Mouse (Mus musculus): ENCODE data around the gene Zfp180. TPM values are rescaled to one million over a fixed set of nuclear protein-coding genes. Genes with fewer than 3 reads are reported as not detected.
"Not testable (repeated sequence)": the region's sequence is repeated elsewhere in the genome, so short reads cannot be mapped to it uniquely, and the experiment has no call there.

The Zfp180 gene
- 10 to 100 TPM; 48.8 to 63.0 (median 52.7) TPM for total RNA-seq (2022)

DNA sequence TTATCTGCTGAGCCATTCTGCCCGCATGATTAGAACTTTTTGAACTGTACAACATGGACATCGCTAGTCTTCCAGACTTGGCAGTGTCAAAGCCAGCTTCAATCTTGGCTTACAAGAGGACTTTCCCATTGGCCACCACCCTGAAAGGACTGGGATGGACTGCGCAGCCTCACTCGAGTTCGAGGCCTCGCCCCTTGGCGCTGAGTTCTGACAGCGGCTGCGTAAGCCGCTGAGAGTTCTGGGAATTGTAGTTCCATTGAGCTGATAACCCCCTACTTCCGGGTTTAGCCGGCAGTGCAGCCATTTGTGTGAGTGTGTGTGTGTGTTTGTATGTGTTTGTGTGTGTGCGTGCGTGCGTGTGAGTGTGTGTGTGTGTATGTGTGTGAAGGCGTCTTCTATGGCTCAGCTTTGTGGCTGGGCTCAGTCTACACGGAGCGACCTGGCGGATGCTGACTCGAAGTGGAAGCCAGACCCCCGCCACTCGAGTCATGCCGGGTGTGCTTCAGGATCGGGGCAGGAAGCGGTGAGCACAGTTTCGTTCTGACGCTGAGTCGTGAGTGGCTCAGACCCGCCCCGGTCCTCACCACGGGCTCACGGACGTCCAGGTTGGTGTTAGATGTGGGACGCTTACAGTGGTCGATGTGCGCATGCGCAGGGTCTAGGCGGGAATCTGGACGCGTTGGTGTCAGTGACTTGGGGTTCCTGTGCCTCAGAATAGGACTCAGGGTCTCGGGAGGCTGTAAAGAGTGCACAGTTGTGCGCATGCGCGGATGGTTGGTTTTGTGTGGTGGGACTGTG, at the start of gene Zfp180:
Zfp180 (plus strand) TSS at position 291 of the 798 bp plus-strand sequence.
- peak; percentile 86 to 96 for DNase-seq (ENCODE audit: low spot score in 2 of 2)

DNA sequence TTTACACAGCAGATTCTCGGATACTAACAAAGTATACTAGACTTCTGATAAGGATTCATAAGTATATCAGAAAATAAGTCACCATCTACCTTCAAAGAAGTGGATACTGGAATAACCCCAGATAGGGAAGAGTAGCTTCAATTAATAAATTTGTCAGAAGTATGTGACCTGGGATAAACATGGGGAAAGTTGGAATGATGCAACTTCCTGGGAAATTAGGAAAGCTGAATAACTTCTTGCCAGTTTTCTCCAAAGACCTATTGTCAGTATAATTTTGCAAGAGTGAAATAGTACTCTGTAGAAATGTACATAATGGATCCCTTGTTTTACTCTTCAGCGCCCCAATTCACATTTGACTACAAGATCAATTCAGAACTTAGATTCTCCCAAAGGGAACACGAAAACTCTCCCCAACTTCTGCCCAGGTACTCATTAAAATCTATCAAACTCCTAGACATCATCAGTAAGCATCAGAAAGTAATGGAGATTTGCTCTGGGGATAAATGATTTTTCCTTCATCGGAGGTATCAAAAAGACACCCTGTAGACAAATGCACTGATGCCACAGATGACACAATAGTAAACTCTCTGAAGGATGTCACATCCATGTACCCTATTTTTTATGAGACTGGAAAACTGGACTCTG, 28.9 kb upstream of the Zfp180 start, which contains the start of gene Vmn1r183:
Vmn1r183 (plus strand) TSS at position 595 of the 645 bp plus-strand sequence.
- no peak for DNase-seq (ENCODE audit: low spot score in 2 of 2)

- not testable (repeated sequence) for DNase-seq (ENCODE audit: low spot score in 2 of 2)
Measured at GRCm38 (mm10) chr7:24074424-24074823, 7.3 kb upstream of the Zfp180 start.

DNA sequence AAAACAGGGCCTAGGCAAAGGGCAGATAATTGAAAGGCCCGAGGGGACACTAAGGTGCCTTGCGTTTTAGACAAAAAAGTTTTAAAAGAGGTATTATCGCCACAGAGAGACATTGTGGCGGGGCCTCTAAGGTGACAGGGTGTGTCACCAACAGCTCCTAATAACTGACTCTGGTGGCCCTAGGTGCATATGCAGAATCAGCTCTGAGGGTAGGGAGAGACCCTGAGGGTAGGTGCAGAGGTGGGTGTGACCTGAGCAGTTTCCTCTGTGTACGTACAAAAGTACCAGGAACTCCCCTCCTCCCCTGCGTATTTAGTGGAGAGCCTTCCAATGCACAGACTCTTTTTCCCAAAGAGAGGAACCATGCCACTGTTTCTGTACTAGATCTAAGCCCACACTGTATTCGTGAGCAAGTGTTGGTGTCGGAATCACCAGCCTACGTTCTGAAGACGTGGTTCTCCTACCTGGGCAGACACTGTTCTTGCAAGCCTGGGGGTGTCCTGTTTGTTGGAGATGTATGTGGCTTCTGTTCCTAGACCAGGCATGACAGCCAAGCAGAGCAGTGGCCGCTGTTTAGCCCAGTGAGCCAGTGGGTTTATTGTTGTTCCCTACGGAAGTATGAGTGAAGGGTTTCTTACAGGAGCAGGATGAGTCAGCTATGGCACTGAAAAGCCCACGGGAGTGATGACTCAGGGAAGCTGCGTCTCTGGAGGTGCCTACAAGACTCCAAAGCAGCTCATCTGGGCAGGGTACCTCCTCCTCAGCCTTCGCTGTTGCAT, 922 bp downstream of the Zfp180 start:
- peak; percentile 64 to 79 for DNase-seq (ENCODE audit: low spot score in 2 of 2)

- DNase-seq (ENCODE audit: low spot score in 2 of 2): no peak
Measured at GRCm38 (mm10) chr7:24086871-24087270, 5.1 kb downstream of the Zfp180 start.

DNA sequence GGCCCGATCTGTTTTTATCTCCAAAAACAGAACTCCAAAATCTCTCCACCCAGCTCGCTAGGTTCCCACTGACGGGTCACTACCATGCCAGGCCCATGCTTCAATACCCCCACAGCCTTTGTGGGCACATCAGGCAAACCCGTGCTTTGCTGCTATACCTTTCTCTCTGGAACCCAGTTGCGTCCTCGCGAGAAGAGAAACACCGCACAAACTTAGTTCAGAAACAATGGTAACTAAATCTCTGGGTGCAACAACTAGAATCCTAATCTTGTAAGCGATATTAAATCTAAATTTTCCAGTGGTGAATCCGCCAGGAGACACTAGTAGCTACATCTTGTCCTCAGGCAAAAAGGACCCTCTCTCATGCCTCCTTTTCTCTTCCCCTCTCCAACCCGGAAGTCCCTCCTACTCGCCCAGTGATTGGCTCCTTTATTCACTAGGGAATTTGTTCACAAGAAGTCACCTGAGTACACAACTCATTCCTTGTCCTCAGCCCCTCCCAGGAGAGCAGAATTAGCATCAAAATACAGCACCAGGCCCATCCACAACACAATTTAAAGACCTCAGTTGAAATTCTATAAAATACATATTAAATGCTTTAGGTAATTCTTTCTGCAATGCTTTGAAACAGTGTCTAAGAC, 5.9 kb downstream of the Zfp180 start:
- no peak for DNase-seq (ENCODE audit: low spot score in 2 of 2)

GRCm38 (mm10) chr7:24104403-24104802, 22.7 kb downstream of the Zfp180 start:
- no peak for DNase-seq (ENCODE audit: low spot score in 2 of 2)

DNA sequence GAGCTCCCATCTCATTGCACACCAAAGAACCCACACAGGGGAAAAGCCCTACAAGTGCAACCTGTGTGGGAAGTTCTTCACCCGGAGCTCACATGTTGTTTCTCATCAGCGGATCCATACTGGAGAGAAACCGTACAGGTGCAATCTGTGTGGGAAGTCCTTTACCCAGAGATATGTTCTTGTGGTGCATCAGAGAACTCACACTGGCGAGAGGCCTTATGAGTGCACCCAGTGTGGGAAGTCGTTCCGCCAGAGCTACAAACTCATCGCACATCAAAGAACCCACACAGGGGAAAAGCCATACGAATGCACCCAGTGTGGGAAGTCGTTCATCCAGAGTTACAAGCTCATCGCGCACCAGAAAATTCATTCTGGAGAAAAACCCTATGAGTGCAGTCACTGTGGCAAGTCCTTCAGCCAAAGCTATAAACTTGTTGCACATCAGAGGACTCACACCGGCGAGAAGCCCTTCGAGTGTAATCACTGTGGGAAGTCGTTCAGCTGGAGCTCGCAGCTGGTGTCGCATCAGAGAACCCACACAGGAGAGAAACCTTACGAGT, 23.5 kb downstream of the Zfp180 start:
- no peak for DNase-seq (ENCODE audit: low spot score in 2 of 2)

DNA sequence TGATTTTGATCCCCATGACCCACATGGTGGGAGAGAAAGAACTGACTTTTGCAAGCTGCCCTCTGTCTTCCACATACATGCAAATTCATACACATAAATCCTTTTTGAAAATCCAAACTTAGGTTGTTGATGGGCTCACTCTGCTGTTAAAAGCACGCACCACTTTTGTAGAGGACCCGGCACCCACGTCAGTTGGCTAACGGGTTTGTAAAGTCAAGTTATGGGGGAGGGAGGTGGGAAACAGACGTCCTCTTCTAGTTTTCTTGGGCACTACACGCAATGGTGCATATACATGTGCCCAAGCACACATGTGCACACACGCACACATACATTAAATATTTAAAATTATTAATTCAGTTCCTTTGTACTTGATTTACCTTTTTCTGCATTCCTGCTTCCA, 29.1 kb downstream of the Zfp180 start:
- no peak for DNase-seq (ENCODE audit: low spot score in 2 of 2)

- DNase-seq (ENCODE audit: low spot score in 2 of 2): peak in 1 of 2 experiments; percentile 28
Measured at GRCm38 (mm10) chr7:24111772-24112155, 30.0 kb downstream of the Zfp180 start.

DNA sequence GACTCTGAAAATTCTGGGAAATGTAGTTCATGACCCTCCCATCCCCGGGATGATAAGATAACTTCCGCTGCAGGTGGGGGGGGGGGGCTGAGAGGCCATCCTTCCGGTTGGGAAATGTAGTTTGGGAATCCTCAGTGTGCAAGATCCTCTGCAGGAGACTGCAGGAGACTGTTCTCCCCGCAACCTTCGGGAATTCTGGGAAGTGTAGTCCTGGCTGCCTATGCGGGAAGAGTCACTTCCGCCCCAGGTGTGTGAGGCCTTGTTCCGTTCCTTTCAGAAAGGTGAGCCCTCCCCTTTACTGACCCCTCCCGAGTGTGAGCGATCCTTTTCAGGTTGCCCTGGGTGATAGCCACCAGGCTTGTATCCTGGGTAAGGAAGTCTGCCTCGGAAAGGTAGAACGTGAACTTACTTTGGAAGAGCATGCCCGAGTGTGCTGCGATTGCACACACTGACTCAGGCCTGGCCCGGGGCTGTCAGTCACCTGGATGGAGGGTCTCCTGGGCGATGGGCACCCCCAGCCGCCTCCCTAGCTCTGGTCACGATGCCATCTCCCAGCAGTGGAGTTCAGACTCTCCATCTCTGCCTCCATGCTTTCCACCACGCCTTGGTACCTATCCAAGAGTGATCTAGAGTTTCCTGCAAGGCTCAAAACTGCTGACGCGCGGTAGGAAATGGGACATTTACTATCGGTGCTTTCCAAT, 30.6 kb downstream of the Zfp180 start, which contains the start of gene Zfp112:
Zfp112 (plus strand) TSS at position 159 of the 701 bp plus-strand sequence.
- peak; percentile 64 to 86 for DNase-seq (ENCODE audit: low spot score in 2 of 2)

DNA sequence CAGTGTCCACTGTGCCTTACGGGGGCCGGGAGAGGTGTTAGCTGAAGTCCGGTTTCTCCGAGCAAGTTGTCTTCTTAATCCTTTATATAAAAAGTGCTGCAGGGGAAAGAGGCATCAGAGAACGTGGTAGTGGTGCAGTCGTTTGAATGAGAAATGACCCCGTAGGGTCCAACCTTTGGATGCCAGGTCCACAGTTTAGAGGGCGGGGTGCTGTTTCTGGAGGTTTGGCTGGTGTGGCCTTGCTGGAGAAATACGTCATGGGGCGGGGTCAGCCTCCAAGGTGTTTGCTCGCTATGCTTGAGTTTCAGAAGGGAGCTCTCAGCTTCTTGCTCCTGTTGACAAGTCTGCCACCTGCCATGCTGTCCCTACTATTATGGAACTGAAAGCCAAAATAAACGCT, 31.3 kb downstream of the Zfp180 start:
- DNase-seq (ENCODE audit: low spot score in 2 of 2): no peak

DNA sequence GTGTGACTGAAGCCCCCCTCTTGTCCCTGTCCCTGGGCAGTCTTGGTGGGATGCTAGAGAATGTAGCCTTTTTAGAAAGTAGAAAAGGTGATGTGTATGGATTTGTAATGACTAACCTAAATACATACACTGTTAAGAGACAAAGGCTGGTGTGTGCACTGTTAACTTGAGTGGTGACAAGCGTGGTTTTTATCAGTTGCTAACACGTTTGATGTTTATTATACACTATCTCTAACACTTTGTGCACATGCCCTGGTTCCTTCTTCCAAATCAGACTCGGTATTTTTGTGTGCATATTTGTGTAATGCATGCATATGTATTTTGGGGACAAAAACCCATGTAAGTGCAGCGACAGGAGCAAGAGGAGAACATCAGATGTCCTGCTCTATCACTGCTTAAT, 34.9 kb downstream of the Zfp180 start:
- DNase-seq (ENCODE audit: low spot score in 2 of 2): no peak

GRCm38 (mm10) chr7:24133425-24133995, 51.8 kb downstream of the Zfp180 start:
- no peak for DNase-seq (ENCODE audit: low spot score in 2 of 2)

DNA sequence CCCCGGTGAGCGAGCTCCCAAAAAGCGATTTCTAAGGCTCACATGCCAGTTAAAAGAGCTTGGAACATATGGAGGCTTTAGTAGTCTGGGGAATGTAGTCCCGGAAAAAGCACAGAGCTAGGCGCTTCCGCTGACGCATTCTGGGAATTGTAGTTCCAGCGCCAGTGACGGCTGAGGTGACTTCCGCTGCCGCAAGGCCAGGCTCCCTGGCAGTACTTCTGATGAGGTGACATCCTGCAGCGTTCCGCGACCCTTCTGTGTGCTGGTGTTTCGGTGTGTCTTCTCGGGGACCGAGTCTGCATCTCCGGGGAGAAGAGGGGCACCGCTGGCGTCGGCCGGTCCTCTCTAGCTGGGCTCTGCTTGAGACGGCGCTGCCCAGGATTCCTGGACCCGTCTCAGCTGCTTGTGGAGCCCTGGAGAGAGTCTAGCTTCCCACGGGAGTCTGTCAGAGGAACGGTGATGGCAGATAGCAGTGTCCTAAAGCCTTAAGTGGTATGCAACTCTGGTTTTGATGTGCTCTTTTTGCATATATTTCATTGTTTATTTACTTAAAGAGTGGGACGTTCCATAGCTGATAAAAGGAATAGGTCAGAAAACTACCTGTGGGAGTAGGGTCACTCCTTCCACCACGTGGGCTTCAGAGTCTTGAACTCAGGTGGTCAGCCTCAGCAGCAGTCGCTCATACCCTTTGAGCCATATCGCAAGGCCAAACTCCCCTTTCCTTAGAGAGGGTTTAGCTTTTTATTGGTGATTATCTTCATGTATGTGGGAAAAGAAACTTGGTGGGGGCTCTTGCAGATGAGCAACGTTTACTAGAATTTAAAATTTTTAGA, 52.5 kb downstream of the Zfp180 start, which contains the start of gene Zfp235:
Zfp235 (plus strand) TSS at position 174 of the 833 bp plus-strand sequence.
- peak; percentile 80 to 85 for DNase-seq (ENCODE audit: low spot score in 2 of 2)

DNA sequence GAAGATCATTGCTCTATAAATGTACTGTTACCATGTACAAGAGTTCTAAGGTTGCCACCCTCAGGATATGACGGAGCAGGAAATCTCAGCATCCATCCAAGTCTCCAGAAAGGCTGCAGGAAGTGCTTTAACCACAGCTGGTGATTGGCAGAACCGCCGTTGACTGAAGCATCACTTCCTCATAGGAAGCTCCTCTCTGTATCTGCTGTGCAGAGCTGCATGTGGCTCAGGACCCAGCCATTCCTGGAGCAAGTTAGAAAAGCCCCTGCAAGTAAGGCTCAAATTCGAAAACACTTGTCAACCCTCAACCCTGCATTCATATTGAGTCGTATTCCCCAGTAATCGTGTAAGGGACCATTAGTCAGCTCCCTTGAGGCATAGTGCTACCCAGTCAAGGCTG, 60.8 kb downstream of the Zfp180 start:
- no peak for DNase-seq (ENCODE audit: low spot score in 2 of 2)

GRCm38 (mm10) chr7:24153272-24153671, 71.5 kb downstream of the Zfp180 start:
- no peak for DNase-seq (ENCODE audit: low spot score in 2 of 2)
